Mouse (Mus musculus) left cerebral cortex, adult 2 months (tissue): ENCODE measurements at regions not wholly inside any gene's neighbourhood (a gene's known extent, or its start where the extent isn't known, plus 50 kb on each side); places are given as distances from the start of the nearest gene placed in this dataset.

ENCODE experiments used
- DNase-seq, 2 experiments: peaks; one replicate each; pipeline ENCODE4 v3.0.0; 2021 to 2022; ENCODE audit warnings: low spot score in 2 of 2, mixed read lengths in 1 of 2; ENCODE audit errors: extremely low spot score in 1 of 2
- H3K27ac ChIP-seq: fragments of 200-600 bp; 2 replicates; pipeline ENCODE4 v1.8.1; 2022
- H3K4me3 ChIP-seq: fragments of 200-600 bp; 2 replicates; pipeline ENCODE4 v1.8.1; 2022
- CTCF ChIP-seq: fragments of 200-600 bp; IDR thresholded peaks from 2 replicates; pipeline ENCODE4 v1.8.1; 2022; ENCODE audit warnings: antibody characterized with exemption, mild to moderate bottlenecking, moderate library complexity
- intact Hi-C: fragments of 180-260 bp; cut with DNase I; formaldehyde crosslinking; loops from one replicate; pipeline ENCODE4 v1.15.1; 2025

DNA sequence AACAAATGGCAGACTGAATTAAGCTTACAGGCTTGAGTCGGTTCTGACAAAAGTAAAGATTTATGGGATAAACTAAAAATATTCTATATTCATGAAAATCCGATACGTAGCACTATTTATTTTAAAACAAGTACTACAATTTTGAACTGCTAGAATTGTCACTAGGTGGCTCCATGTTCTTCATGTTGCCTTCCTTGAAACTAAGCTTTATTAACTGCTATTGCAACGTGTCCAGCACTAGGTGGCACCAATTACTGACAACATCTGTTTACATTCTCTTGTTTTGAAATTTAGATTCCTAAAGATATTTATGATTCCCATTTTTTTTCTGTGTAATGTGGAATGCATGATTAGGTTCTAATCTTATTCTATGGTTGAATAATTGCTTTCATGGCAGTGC, 60.1 kb downstream of the Fam47c start:
- no peak for DNase-seq
- Histone ChIP-seq H3K27ac (no peak overlapping the region), H3K4me3 (no peak overlapping the region)
- peak; percentile 52 for TF ChIP-seq CTCF
- intact Hi-C loops = loop anchor here (5.0 to 10.0 kb wide), 2 partner anchors 717 to 965 kb away; partner anchors contain the start of gene Gm7173
